Mouse (Mus musculus): ENCODE data around the gene Ehf. TPM values are rescaled to one million over a fixed set of nuclear protein-coding genes. Genes with fewer than 3 reads are reported as not detected.

Ehf gene
- 0.07 and 1.1 TPM in 2 replicates for polyA plus RNA-seq (2012; rRNA removed)

GRCm38 (mm10) chr2:103303132-103303531 is at the start of gene Ehf:
Ehf (minus strand) TSS chr2:103303278.

Other genes with a start within 250 kb of the Ehf start
- gene Pdhx, start 229.8 kb downstream of the Ehf start, polyA plus RNA-seq (2012; rRNA removed) = 45.3 and 46.2 TPM in 2 replicates
- gene Apip, start 229.6 kb downstream of the Ehf start, polyA plus RNA-seq (2012; rRNA removed) = 41.0 and 46.9 TPM in 2 replicates
- 0.80 TPM in 1 of 2 replicates, not detected in the other for gene Elf5, start 108.4 kb upstream of the Ehf start, polyA plus RNA-seq (2012; rRNA removed)
- 50.3 and 56.7 TPM in 2 replicates for gene Cat, start 181.9 kb upstream of the Ehf start, polyA plus RNA-seq (2012; rRNA removed)

Measured in central nervous system, embryonic 14 days (tissue).